Mouse (Mus musculus) heart, embryonic 13.5 days (tissue): ENCODE measurements around the gene 4933430I17Rik. TPM values are rescaled to one million over a fixed set of nuclear protein-coding genes. Genes with fewer than 3 reads are reported as not detected.
"Not testable (repeated sequence)": the region's sequence is repeated elsewhere in the genome, so short reads cannot be mapped to it uniquely, and the experiment has no call there.

Experiments used
- ATAC-seq: fragments of 200-750 bp; cut with Nextera tagmentation; 2 replicates; pipeline ENCODE4 v1.8.0; 2017; ENCODE audit warnings: moderate TSS enrichment; ENCODE audit not compliant: insufficient number of reproducible peaks, low FRiP score, low TSS enrichment; ENCODE audit errors: extremely low read depth
- H3K27ac ChIP-seq: fragments of 300-500 bp; sonication (generic); replicated peaks from 2 replicates; pipeline ENCODE4 v1.5.1; 2015; ENCODE audit warnings: moderate library complexity, mild to moderate bottlenecking, inconsistent platforms
- H3K27me3 ChIP-seq: fragments of 300-500 bp; sonication (generic); replicated peaks from 2 replicates; pipeline ENCODE4 v1.6.1; 2015; ENCODE audit warnings: mild to moderate bottlenecking, inconsistent platforms
- H3K36me3 ChIP-seq: fragments of 300-500 bp; sonication (generic); 2 replicates; pipeline ENCODE4 v1.6.1; 2015; ENCODE audit warnings: mild to moderate bottlenecking, inconsistent platforms
- H3K4me1 ChIP-seq: fragments of 300-500 bp; sonication (generic); 2 replicates; pipeline ENCODE4 v1.6.1; 2015; ENCODE audit warnings: inconsistent platforms
- H3K4me2 ChIP-seq: fragments of 300-500 bp; sonication (generic); 2 replicates; pipeline ENCODE4 v1.6.1; 2015; ENCODE audit warnings: inconsistent platforms, mild to moderate bottlenecking, moderate library complexity
- H3K4me3 ChIP-seq: fragments of 300-500 bp; sonication (generic); 2 replicates; pipeline ENCODE4 v1.5.1; 2015; ENCODE audit warnings: moderate library complexity, mild to moderate bottlenecking, inconsistent platforms
- H3K9ac ChIP-seq: fragments of 300-500 bp; sonication (generic); 2 replicates; pipeline ENCODE4 v1.6.1; 2015; ENCODE audit warnings: inconsistent platforms, mild to moderate bottlenecking, moderate library complexity
- H3K9me3 ChIP-seq: fragments of 300-500 bp; sonication (generic); 2 replicates; pipeline ENCODE4 v1.6.1; 2016; ENCODE audit warnings: inconsistent platforms
- WGBS: fragments of 180-500 bp; shearing (Covaris S2); methylation state at CpG from one replicate; pipeline ENCODE4 v1.1.7; 2015; ENCODE audit warnings: mixed read lengths; 5-methylcytosine and 5-hydroxymethylcytosine counted together
- polyA plus RNA-seq: library from polyadenylated mRNA; unstranded; fragments of >200 nt; fragmentation: Nextera tagmentation; extraction: Ambion mirVana; gene quantifications from 2 replicates; pipeline ENCODE4 v1.2.1, GENCODE M21; 2015

4933430I17Rik gene
- polyA plus RNA-seq = 0.16 and 0.76 TPM in 2 replicates

GRCm38 (mm10) chr4:62524651-62525488 is at the start of gene 4933430I17Rik, which contains the start of gene Pole3:
4933430I17Rik (plus strand) TSS chr4:62525369.
Pole3 (minus strand) TSS chr4:62525068.
- no peaks in the 10 kb centered on the region for H3K27me3 ChIP-seq
- peak; percentile 96 for ATAC-seq
- H3K27ac ChIP-seq = peak within 1 kb of the TSS; percentile 95
- H3K9me3 ChIP-seq = no peaks in the 10 kb centered on the region
- under 1% methylated on average over 59 of the region's 59 CpGs for WGBS
- H3K4me1 ChIP-seq = peaks cover 15% of the 10 kb centered on the region
- peak within 1 kb of the TSS; percentile 89 for H3K4me3 ChIP-seq
- H3K36me3 ChIP-seq = peaks cover 25% of the 10 kb centered on the region
- peak within 1 kb of the TSS; percentile 93 for H3K9ac ChIP-seq
- H3K4me2 ChIP-seq = peak within 1 kb of the TSS; percentile 96

DNA sequence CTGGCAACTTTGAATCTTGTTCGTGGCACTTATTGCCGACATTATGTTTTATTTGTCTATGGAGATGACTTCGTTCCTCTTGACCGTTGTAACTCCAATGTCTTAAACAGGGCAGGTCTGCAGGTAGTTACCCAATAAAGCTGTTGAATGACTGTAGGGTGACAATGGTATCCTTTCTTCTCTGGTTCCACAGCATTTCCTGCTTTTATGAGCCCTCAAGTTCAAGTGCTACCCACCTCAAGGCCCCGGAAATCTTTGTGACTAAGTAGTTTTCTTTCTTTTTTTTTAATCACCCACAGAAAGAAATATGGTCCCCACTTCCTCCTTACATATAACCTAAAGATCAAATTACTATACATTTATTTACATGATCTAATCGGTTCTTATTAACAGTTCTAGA is 49.4 kb upstream of the 4933430I17Rik start:
- Histone ChIP-seq H3K36me3 (no peaks in the 10 kb centered on the region), H3K4me2 (no peak overlapping the region), H3K27ac (no peak overlapping the region), H3K27me3 (peaks cover 38% of the 10 kb centered on the region), H3K4me3 (no peak overlapping the region), H3K9me3 (no peaks in the 10 kb centered on the region), H3K4me1 (peaks cover 13% of the 10 kb centered on the region), H3K9ac (no peak overlapping the region)
- WGBS = 78% methylated on average over 6 of the region's 6 CpGs
- no peak for ATAC-seq

DNA sequence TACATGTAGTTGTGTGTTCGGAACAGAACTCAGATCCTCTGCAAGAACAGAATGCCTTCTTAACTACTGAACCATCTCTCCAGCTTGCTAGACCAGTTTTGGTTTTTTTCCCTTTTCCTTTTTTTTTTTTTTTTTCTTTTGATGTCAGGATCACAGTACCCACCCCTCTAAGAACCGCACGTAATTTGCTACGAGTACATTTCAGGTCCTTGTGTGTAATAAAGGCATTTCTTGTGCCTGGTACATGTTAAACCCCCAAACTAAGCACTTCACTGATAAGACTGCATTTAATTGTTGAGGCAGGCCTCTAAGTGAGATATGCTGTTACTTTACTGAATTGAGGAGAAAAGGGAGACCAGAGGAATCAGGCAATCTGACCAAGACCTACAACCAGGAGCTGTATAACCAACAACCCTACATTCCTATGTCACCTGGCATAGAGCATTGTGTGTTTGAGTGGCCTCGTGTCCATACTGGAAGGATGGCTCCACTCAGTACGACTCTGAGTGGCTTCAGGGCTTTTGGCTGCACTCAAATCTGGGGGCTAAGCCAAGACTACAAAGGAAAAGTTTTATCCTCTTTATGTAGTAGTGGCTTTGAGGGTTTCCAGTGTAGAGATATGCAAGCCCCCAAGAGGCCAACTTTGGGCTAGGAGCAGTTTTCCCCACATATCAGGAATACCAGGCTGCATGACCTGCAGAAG is 47.5 kb upstream of the 4933430I17Rik start:
- Histone ChIP-seq H3K4me3 (no peak overlapping the region), H3K9ac (no peak overlapping the region), H3K27me3 (peaks cover 55% of the 10 kb centered on the region), H3K27ac (no peak overlapping the region), H3K4me2 (no peak overlapping the region), H3K36me3 (no peaks in the 10 kb centered on the region), H3K9me3 (no peaks in the 10 kb centered on the region), H3K4me1 (peaks cover 13% of the 10 kb centered on the region)
- ATAC-seq = no peak
- 74% methylated on average over 6 of the region's 6 CpGs for WGBS

- H3K4me3 ChIP-seq = peak overlapping the region; percentile 59
- H3K9me3 ChIP-seq, ATAC-seq, H3K27ac ChIP-seq, H3K36me3 ChIP-seq: not testable (repeated sequence)
- H3K9ac ChIP-seq = peak overlapping the region; percentile 71
- WGBS = 12% methylated on average over 11 of the region's 11 CpGs
- peaks cover 55% of the 10 kb centered on the region for H3K27me3 ChIP-seq
- H3K4me1 ChIP-seq = peaks cover 13% of the 10 kb centered on the region
- peak overlapping the region; percentile 93 for H3K4me2 ChIP-seq
Observed at GRCm38 (mm10) chr4:62479593-62479936, 45.6 kb upstream of the 4933430I17Rik start.

DNA sequence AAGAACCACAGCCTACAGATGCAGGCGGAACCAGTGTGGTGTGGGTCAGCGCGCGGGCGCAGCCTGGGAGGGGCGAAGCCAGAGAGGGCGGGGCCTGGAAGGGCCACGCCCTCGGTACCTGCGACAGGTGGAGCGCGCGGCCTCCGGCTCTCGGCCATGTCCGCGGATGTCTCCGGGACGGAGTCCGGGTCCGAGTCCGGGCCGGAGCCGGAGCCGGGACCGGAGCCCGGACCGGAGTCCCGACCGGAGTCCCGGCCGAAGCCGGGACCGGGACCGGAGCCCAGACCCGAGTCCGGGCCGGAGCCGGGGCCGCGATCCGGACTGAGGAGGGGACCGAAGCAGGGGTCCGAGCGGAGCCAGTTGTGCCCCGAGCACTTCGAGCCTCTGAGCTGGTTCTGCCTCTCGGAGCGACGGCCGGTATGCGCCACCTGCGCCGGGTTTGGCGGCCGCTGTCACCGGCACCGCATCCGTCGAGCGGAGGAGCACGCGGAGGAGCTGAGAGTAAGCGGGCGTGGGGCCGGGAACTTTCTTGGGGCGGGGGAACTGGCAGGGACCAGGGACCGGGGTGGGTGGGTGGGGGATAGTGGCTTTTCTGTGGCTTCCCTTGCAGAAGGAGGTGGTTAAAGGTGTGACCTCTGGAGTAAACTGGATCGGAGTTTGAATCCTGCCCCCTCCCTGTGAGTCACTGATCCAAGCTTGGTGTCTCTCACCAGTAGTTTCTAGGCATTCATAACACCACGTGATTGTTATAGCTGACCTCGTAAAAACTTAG is 45.0 kb upstream of the 4933430I17Rik start, which contains the start of gene Bspry:
Gene Bspry, plus strand, starts transcription at position 117 of the 772 bp plus-strand sequence.
- H3K36me3 ChIP-seq = no peaks in the 10 kb centered on the region
- WGBS = 2% methylated on average over 66 of the region's 71 CpGs
- H3K9ac ChIP-seq = peak within 1 kb of the TSS; percentile 71
- peak; percentile 80 for ATAC-seq
- peak within 1 kb of the TSS; percentile 59 for H3K4me3 ChIP-seq
- peak within 1 kb of the TSS; percentile 93 for H3K4me2 ChIP-seq
- peaks cover 55% of the 10 kb centered on the region for H3K27me3 ChIP-seq
- peaks cover 13% of the 10 kb centered on the region for H3K4me1 ChIP-seq
- no peak within 1 kb of the TSS for H3K27ac ChIP-seq
- no peaks in the 10 kb centered on the region for H3K9me3 ChIP-seq

DNA sequence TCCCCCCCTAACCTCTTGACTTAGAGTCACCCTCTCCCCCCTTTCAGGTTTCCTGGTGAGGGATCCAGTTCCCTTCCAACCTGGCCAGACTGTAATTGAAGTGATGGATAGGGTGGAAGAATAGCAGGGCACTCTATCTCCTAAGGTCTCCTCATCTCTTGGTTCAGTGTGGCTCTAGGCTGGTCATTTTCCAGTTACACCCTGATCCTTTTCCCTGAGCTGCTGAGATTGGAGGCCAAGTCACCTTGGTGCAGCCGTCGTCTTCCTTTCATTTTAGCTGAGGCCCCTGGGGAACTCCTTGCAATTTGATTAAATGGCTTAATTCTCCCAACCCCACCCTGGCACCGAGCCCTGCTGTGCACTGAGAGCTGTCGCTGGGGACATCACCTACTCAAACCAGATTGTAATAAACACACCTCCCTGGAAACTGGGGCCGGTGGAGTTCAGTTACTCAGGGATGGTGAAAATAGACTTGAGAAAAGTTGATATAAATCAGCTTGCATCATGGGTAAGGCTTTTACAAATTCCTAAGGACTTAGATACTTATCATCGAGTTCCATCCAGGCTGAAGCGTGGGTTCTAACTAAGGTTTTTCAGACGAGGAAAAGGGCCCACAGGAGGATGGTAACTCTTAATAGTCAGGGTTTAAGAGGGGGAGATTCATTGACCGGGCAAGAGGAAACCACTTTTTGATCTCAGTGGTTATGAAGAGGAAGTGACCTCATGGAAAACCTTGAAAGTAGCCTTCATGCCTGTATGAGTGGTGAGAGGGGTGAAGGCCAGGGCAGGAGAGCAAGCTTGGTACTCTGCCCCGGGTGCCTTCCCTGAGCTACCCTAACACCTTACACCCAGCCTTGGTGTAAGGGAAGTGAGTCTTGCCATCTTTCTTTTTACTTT is 44.2 kb upstream of the 4933430I17Rik start:
- H3K27ac ChIP-seq = no peak overlapping the region
- H3K9ac ChIP-seq = no peak overlapping the region
- peaks cover 13% of the 10 kb centered on the region for H3K4me1 ChIP-seq
- 34% methylated on average over 10 of the region's 10 CpGs for WGBS
- no peak overlapping the region for H3K4me3 ChIP-seq
- H3K9me3 ChIP-seq = no peaks in the 10 kb centered on the region
- ATAC-seq = no peak
- no peak overlapping the region for H3K4me2 ChIP-seq
- H3K36me3 ChIP-seq = no peaks in the 10 kb centered on the region
- H3K27me3 ChIP-seq = peaks cover 52% of the 10 kb centered on the region

GRCm38 (mm10) chr4:62484928-62485327 is 40.2 kb upstream of the 4933430I17Rik start:
- no peak for ATAC-seq
- WGBS = 80% methylated on average over 3 of the region's 3 CpGs
- no peak overlapping the region for H3K27ac ChIP-seq
- no peak overlapping the region for H3K4me3 ChIP-seq
- H3K9ac ChIP-seq = no peak overlapping the region
- no peaks in the 10 kb centered on the region for H3K9me3 ChIP-seq
- no peaks in the 10 kb centered on the region for H3K36me3 ChIP-seq
- peaks cover 24% of the 10 kb centered on the region for H3K27me3 ChIP-seq
- H3K4me2 ChIP-seq = no peak overlapping the region
- H3K4me1 ChIP-seq = peaks cover 3% of the 10 kb centered on the region

DNA sequence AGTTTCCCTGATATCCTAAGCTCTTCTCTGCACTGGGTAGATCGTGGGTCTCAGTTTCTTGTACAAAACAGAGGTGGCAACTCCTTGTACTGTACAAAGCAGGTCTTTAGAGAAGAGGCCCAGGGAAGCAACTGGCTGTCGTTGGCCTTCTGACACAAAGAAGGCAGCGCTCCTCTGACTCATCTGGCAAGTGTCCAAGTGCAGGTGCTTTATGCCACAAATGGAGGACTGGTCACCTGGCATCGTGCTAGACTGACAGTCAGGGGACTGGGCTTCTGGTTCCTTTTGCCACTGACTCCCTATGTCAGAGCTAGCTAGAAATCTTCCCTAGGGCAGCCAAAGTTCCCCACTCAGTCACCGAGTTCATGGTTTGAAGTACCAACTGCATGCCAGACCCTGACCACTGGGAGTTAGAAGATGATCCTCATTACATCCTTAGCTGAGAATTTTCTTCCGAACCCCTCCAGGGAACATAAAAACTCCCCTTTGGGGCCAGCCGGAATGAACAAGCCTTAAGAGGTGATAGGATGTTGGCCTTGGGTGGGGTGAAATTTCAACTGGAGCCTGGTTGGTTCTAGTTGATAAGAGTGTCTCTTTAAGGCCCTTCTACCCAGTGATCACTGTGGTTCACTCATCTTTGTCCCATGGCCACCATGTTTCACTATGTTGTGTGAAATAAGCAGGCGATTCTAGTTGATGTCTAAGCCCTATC is 39.6 kb upstream of the 4933430I17Rik start:
- Histone ChIP-seq H3K9me3 (no peaks in the 10 kb centered on the region), H3K27ac (no peak overlapping the region), H3K36me3 (no peaks in the 10 kb centered on the region), H3K4me2 (no peak overlapping the region), H3K27me3 (peaks cover 20% of the 10 kb centered on the region), H3K4me3 (no peak overlapping the region), H3K4me1 (no peaks in the 10 kb centered on the region; the same call in 1 of the 2 replicates), H3K9ac (no peak overlapping the region)
- WGBS = 76% methylated on average over 8 of the region's 8 CpGs
- ATAC-seq = no peak

GRCm38 (mm10) chr4:62486162-62486696 is 38.9 kb upstream of the 4933430I17Rik start:
- H3K4me3 ChIP-seq = no peak overlapping the region
- 87% methylated on average over 15 of the region's 15 CpGs for WGBS
- no peak overlapping the region for H3K4me2 ChIP-seq
- no peaks in the 10 kb centered on the region for H3K9me3 ChIP-seq
- H3K4me1 ChIP-seq = no peaks in the 10 kb centered on the region
- H3K27ac ChIP-seq = no peak overlapping the region
- H3K36me3 ChIP-seq = no peaks in the 10 kb centered on the region
- no peak overlapping the region for H3K9ac ChIP-seq
- H3K27me3 ChIP-seq = peaks cover 14% of the 10 kb centered on the region; the same call in 1 of the 2 replicates
- ATAC-seq = no peak

DNA sequence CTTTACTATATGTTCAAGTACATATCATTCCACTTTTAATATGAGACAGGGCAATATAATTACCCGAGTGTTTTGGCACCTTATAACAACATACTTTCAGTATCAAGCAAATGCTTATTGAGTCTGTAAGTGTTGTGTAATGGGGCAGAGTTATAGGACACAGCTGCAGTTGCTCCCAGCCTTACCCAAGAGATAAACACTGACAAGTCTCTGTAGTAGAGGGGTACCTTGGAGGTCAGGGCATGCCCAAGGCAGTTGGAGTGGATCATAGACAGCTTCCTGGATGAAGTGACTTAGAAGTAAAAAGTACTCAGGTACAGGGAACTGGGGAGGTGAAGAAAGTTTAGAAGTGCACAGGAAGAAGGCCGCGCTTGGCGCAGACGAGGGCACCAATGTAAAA is 38.0 kb upstream of the 4933430I17Rik start:
- H3K4me1 ChIP-seq = no peaks in the 10 kb centered on the region
- no peak overlapping the region for H3K9ac ChIP-seq
- H3K9me3 ChIP-seq = no peaks in the 10 kb centered on the region
- 83% methylated on average over 5 of the region's 5 CpGs for WGBS
- no peak overlapping the region for H3K27ac ChIP-seq
- no peak overlapping the region for H3K4me2 ChIP-seq
- peaks cover 5% of the 10 kb centered on the region; the same call in 1 of the 2 replicates for H3K27me3 ChIP-seq
- no peaks in the 10 kb centered on the region for H3K36me3 ChIP-seq
- H3K4me3 ChIP-seq = no peak overlapping the region
- no peak for ATAC-seq
